Mouse (Mus musculus) liver, embryonic 16.5 days (tissue): ENCODE measurements around the gene BC035044. TPM values are rescaled to one million over a fixed set of nuclear protein-coding genes. Genes with fewer than 3 reads are reported as not detected.
"Not testable (repeated sequence)": the region's sequence is repeated elsewhere in the genome, so short reads cannot be mapped to it uniquely, and the experiment has no call there.

ENCODE experiments used
- ATAC-seq: fragments of 200-750 bp; cut with Nextera tagmentation; 2 replicates; pipeline ENCODE4 v1.8.0; 2017; ENCODE audit warnings: low read depth, mild to moderate bottlenecking, moderate number of reproducible peaks, moderate library complexity
- H3K27ac ChIP-seq: fragments of 300-500 bp; sonication (generic); 2 replicates; pipeline ENCODE4 v1.5.1; 2014; ENCODE audit warnings: mild to moderate bottlenecking, low read length
- H3K27me3 ChIP-seq: fragments of 300-500 bp; sonication (generic); 2 replicates; pipeline ENCODE4 v1.6.1; 2014; ENCODE audit warnings: low read depth, low read length, mixed read lengths; ENCODE audit not compliant: control insufficient read depth, insufficient read depth
- H3K36me3 ChIP-seq: fragments of 300-500 bp; sonication (generic); 2 replicates; pipeline ENCODE4 v1.6.1; 2014; ENCODE audit warnings: mild to moderate bottlenecking; ENCODE audit not compliant: control insufficient read depth, insufficient read depth
- H3K4me1 ChIP-seq: fragments of 300-500 bp; sonication (generic); 2 replicates; pipeline ENCODE4 v1.6.1; 2014; ENCODE audit warnings: low read depth, low read length, mixed read lengths; ENCODE audit not compliant: control insufficient read depth
- H3K4me2 ChIP-seq: fragments of 300-500 bp; sonication (generic); 2 replicates; pipeline ENCODE4 v1.6.1; 2014; ENCODE audit warnings: low read depth, low read length, mixed read lengths
- H3K4me3 ChIP-seq: fragments of 300-500 bp; sonication (generic); 2 replicates; pipeline ENCODE4 v1.5.1; 2014; ENCODE audit warnings: low read depth, mild to moderate bottlenecking, low read length
- H3K9ac ChIP-seq: fragments of 300-500 bp; sonication (generic); 2 replicates; pipeline ENCODE4 v1.6.1; 2014; ENCODE audit warnings: low read depth, low read length
- H3K9me3 ChIP-seq: fragments of 300-500 bp; sonication (generic); replicated peaks from 2 replicates; pipeline ENCODE4 v1.6.1; 2016; ENCODE audit warnings: low read length; ENCODE audit not compliant: control insufficient read depth
- WGBS: fragments of 180-500 bp; shearing (Covaris S2); extraction: QIAGEN DNeasy Blood & Tissue Kit; methylation state at CpG from one replicate; pipeline ENCODE4 v1.1.7; 2014; ENCODE audit not compliant: insufficient replicate concordance; 5-methylcytosine and 5-hydroxymethylcytosine counted together
- polyA plus RNA-seq: library from polyadenylated mRNA; unstranded; fragments of >200 nt; fragmentation: Nextera tagmentation; extraction: Ambion mirVana; gene quantifications from 2 replicates; pipeline ENCODE4 v1.2.1, GENCODE M21; 2015

Gene BC035044
- polyA plus RNA-seq, 1 experiment from 2014 or later, result 6.6 TPM

- 51% methylated on average over 3 of the region's 3 CpGs for WGBS
- Histone ChIP-seq H3K27ac (no peak overlapping the region), H3K9ac (no peak overlapping the region), H3K9me3 (no peaks in the 10 kb centered on the region), H3K36me3 (no peaks in the 10 kb centered on the region), H3K27me3 (no peaks in the 10 kb centered on the region), H3K4me2 (no peak overlapping the region), H3K4me3 (no peak overlapping the region), H3K4me1 (no peaks in the 10 kb centered on the region)
- no peak for ATAC-seq
Measured at GRCm38 (mm10) chr6:128895404-128896001, 4.6 kb upstream of the BC035044 start.

DNA sequence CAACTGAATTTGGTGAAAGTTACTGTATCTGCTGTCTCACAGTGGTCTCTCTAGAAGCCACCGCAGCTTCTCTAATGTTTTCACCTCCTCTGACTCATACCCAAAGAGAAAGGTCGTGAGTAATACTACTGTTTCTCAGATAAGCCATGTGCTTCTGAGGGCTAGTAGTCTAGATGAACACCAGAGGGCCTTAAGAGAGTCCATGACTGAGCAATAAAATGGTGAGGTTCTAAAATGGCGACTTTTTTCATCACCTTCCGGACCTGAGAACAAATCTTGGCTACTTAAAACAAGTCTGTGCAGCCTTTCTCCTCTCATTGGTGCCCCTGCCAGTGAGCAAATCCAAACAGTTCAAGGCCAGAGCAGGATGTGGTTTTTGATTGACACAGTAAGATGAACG is 2.1 kb downstream of the BC035044 start:
- Histone ChIP-seq H3K9me3 (no peaks in the 10 kb centered on the region), H3K27ac (no peak overlapping the region), H3K9ac (no peak overlapping the region), H3K4me1 (no peaks in the 10 kb centered on the region), H3K4me2 (no peak overlapping the region), H3K36me3 (no peaks in the 10 kb centered on the region), H3K27me3 (no peaks in the 10 kb centered on the region), H3K4me3 (no peak overlapping the region)
- whole genome bisulfite sequencing, result 22% methylated on average over 5 of the region's 5 CpGs
- ATAC-seq, result no peak

GRCm38 (mm10) chr6:128887091-128887790 is 3.7 kb downstream of the BC035044 start, which contains the start of gene Clec2i:
Gene Clec2i, plus strand, starts transcription at chr6:128887588.
- H3K36me3 ChIP-seq, H3K4me1 ChIP-seq, H3K4me2 ChIP-seq, H3K27ac ChIP-seq, H3K4me3 ChIP-seq, H3K9ac ChIP-seq, H3K27me3 ChIP-seq, H3K9me3 ChIP-seq, ATAC-seq: not testable (repeated sequence)
- 52% methylated on average over 6 of the region's 6 CpGs for WGBS

DNA sequence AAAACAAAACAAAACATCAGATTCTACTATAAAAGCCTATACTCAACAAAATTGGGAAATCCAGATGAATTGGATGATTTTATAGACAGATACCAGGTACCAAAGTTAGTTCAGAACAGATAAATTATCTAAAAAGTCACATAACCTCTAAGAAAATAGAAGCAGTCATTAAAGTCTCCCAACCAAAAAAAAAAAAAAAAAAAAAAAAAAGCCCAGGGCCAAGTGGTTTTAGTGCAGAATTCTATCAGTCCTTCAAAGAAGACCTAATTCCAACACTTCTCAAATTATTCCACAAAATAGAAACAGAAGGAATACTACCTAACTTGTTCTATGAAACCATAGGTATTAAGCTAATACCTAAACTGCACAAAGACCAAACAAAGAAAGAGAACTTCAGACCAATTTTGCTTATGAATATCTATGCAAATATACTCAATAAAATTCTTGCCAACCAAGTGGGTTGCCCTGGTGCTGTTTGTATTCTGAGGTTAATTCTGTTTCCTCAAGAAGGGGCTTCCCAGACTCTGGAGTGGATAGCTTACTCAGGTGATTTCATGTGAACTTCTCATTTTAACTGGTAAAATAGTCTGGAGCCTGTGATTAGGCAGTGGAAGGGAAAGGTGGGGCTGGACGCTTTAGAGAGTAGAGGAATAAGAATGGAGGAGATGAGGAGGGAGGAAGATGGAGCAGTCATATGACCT is 18.9 kb downstream of the BC035044 start:
- Histone ChIP-seq H3K4me2 (no peak overlapping the region), H3K9ac (no peak overlapping the region), H3K4me1 (no peaks in the 10 kb centered on the region), H3K36me3 (no peaks in the 10 kb centered on the region), H3K9me3 (no peaks in the 10 kb centered on the region), H3K4me3 (no peak overlapping the region), H3K27ac (no peak overlapping the region), H3K27me3 (no peaks in the 10 kb centered on the region)
- WGBS, result 59% methylated on average over 1 of the region's 1 CpGs
- ATAC-seq, result no peak

GRCm38 (mm10) chr6:128868861-128869260 is 22.1 kb downstream of the BC035044 start:
- WGBS, result 50% methylated on average over 3 of the region's 3 CpGs
- Histone ChIP-seq H3K4me1 (no peaks in the 10 kb centered on the region), H3K36me3 (no peaks in the 10 kb centered on the region), H3K9me3 (no peaks in the 10 kb centered on the region), H3K27ac (no peak overlapping the region), H3K4me2 (no peak overlapping the region), H3K27me3 (no peaks in the 10 kb centered on the region), H3K9ac (no peak overlapping the region), H3K4me3 (no peak overlapping the region)
- ATAC-seq, result no peak

DNA sequence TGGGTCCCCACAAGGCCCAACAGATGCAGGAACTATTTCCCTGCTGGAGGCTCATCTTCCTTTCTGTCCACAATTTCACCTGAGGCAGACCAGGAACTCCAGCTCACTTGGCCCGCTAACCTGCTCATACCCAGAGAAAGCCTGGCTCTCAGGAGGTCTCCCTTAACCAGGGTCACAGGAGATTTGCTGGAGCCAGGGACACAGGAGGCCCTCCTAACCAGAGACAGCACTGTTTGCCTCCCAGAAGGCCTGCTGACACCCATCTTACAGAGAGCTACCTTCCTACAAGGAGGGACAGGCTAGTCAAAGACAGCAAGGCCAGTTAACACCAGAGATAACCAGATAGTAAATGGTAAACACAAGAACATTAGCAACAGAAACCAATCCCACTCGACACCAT is 33.0 kb downstream of the BC035044 start:
- no peak for ATAC-seq
- no peak overlapping the region for H3K27ac ChIP-seq
- H3K4me2 ChIP-seq, result no peak overlapping the region
- H3K36me3 ChIP-seq, result no peaks in the 10 kb centered on the region
- H3K4me1 ChIP-seq, result no peaks in the 10 kb centered on the region; the same call in 1 of the 2 replicates
- no peaks in the 10 kb centered on the region for H3K9me3 ChIP-seq
- H3K27me3 ChIP-seq, result no peaks in the 10 kb centered on the region
- H3K9ac ChIP-seq, result no peak overlapping the region
- no peak overlapping the region for H3K4me3 ChIP-seq
- 59% methylated on average over 2 of the region's 2 CpGs for WGBS

GRCm38 (mm10) chr6:128856250-128856649 is 34.7 kb downstream of the BC035044 start:
- Histone ChIP-seq H3K4me2 (no peak overlapping the region), H3K9me3 (no peaks in the 10 kb centered on the region), H3K27me3 (no peaks in the 10 kb centered on the region), H3K9ac (no peak overlapping the region), H3K4me1 (no peaks in the 10 kb centered on the region; the same call in 1 of the 2 replicates), H3K36me3 (no peaks in the 10 kb centered on the region), H3K4me3 (no peak overlapping the region), H3K27ac (no peak overlapping the region)
- WGBS, result 68% methylated on average over 5 of the region's 5 CpGs
- ATAC-seq, result peak; percentile 67; the same call in 1 of the 2 replicates

GRCm38 (mm10) chr6:128855477-128855876 is 35.4 kb downstream of the BC035044 start:
- ATAC-seq, result no peak
- no peak overlapping the region for H3K4me3 ChIP-seq
- no peaks in the 10 kb centered on the region for H3K27me3 ChIP-seq
- no peaks in the 10 kb centered on the region for H3K36me3 ChIP-seq
- 19% methylated on average over 1 of the region's 1 CpGs for WGBS
- H3K27ac ChIP-seq, result no peak overlapping the region
- H3K9me3 ChIP-seq, result no peaks in the 10 kb centered on the region
- H3K4me1 ChIP-seq, result no peaks in the 10 kb centered on the region; the same call in 1 of the 2 replicates
- no peak overlapping the region for H3K9ac ChIP-seq
- H3K4me2 ChIP-seq, result no peak overlapping the region

- no peak overlapping the region for H3K27ac ChIP-seq
- H3K4me2 ChIP-seq, result no peak overlapping the region
- H3K36me3 ChIP-seq, result no peaks in the 10 kb centered on the region
- no peaks in the 10 kb centered on the region for H3K27me3 ChIP-seq
- no peak for ATAC-seq
- WGBS, result 75% methylated on average over 3 of the region's 3 CpGs
- H3K9ac ChIP-seq, result no peak overlapping the region
- no peak overlapping the region for H3K4me3 ChIP-seq
- no peaks in the 10 kb centered on the region; the same call in 1 of the 2 replicates for H3K4me1 ChIP-seq
- H3K9me3 ChIP-seq, result no peaks in the 10 kb centered on the region
Measured at GRCm38 (mm10) chr6:128854895-128855294, 36.0 kb downstream of the BC035044 start.
